Mouse (Mus musculus): Measurements from ENCODE around the gene Lyrm1. TPM values are rescaled to one million over a fixed set of nuclear protein-coding genes. Genes with fewer than 3 reads are reported as not detected.

The Lyrm1 gene
- polyA plus RNA-seq, 1 experiment from 2014 or later = 17.9 TPM

GRCm38 (mm10) chr7:119937036-119937435 lies 41.4 kb downstream of the Lyrm1 start:
- Histone ChIP-seq H3K9ac (replicated peaks) (no peak overlapping the region), H3K36me3 (no peaks in the 10 kb centered on the region), H3K27ac (replicated peaks) (no peak overlapping the region), H3K9me3 (replicated peaks) (no peaks in the 10 kb centered on the region), H3K4me1 (no peaks in the 10 kb centered on the region), H3K27me3 (replicated peaks) (no peaks in the 10 kb centered on the region), H3K4me3 (replicated peaks) (no peak overlapping the region), H3K4me2 (no peak overlapping the region)
- WGBS = 70% methylated on average over 5 of the region's 5 CpGs
- ATAC-seq (ENCODE audit: low FRiP score) = no peak

GRCm38 (mm10) chr7:119941569-119941968 lies 45.9 kb downstream of the Lyrm1 start:
- Histone ChIP-seq H3K27me3 (replicated peaks) (no peaks in the 10 kb centered on the region), H3K9me3 (replicated peaks) (no peaks in the 10 kb centered on the region), H3K4me3 (replicated peaks) (no peak overlapping the region), H3K36me3 (no peaks in the 10 kb centered on the region), H3K4me2 (no peak overlapping the region), H3K4me1 (no peaks in the 10 kb centered on the region), H3K27ac (replicated peaks) (no peak overlapping the region), H3K9ac (replicated peaks) (no peak overlapping the region)
- WGBS = 62% methylated on average over 2 of the region's 2 CpGs
- ATAC-seq (ENCODE audit: low FRiP score) = no peak

- H3K27ac ChIP-seq (replicated peaks) = no peak overlapping the region
- no peaks in the 10 kb centered on the region for H3K4me1 ChIP-seq
- H3K9ac ChIP-seq (replicated peaks) = no peak overlapping the region
- no peak overlapping the region for H3K4me2 ChIP-seq
- H3K36me3 ChIP-seq = no peaks in the 10 kb centered on the region
- H3K4me3 ChIP-seq (replicated peaks) = no peak overlapping the region
- 93% methylated on average over 1 of the region's 1 CpGs for WGBS
- no peaks in the 10 kb centered on the region for H3K9me3 ChIP-seq (replicated peaks)
- H3K27me3 ChIP-seq (replicated peaks) = no peaks in the 10 kb centered on the region
- no peak for ATAC-seq (ENCODE audit: low FRiP score)
These were observed 58.4 kb downstream of the Lyrm1 start for GRCm38 (mm10) chr7:119954047-119954446.

GRCm38 (mm10) chr7:119957421-119957820 lies 61.8 kb downstream of the Lyrm1 start:
- Histone ChIP-seq H3K27me3 (replicated peaks) (no peaks in the 10 kb centered on the region), H3K4me1 (no peaks in the 10 kb centered on the region), H3K9me3 (replicated peaks) (no peaks in the 10 kb centered on the region), H3K4me2 (no peak overlapping the region), H3K27ac (replicated peaks) (no peak overlapping the region), H3K9ac (replicated peaks) (no peak overlapping the region), H3K36me3 (no peaks in the 10 kb centered on the region), H3K4me3 (replicated peaks) (no peak overlapping the region)
- no peak for ATAC-seq (ENCODE audit: low FRiP score)

- H3K27ac ChIP-seq (replicated peaks) = no peak overlapping the region
- H3K36me3 ChIP-seq = no peaks in the 10 kb centered on the region
- H3K4me3 ChIP-seq (replicated peaks) = no peak overlapping the region
- WGBS = 64% methylated on average over 4 of the region's 4 CpGs
- no peaks in the 10 kb centered on the region for H3K27me3 ChIP-seq (replicated peaks)
- no peak overlapping the region for H3K9ac ChIP-seq (replicated peaks)
- no peaks in the 10 kb centered on the region for H3K4me1 ChIP-seq
- no peaks in the 10 kb centered on the region for H3K9me3 ChIP-seq (replicated peaks)
- no peak overlapping the region for H3K4me2 ChIP-seq
- ATAC-seq (ENCODE audit: low FRiP score) = no peak
These were observed 63.4 kb downstream of the Lyrm1 start for GRCm38 (mm10) chr7:119959091-119959490.

GRCm38 (mm10) chr7:119959491-119959890 lies 63.8 kb downstream of the Lyrm1 start:
- 90% methylated on average over 4 of the region's 4 CpGs for WGBS
- H3K27me3 ChIP-seq (replicated peaks) = no peaks in the 10 kb centered on the region
- H3K4me2 ChIP-seq = no peak overlapping the region
- no peak overlapping the region for H3K4me3 ChIP-seq (replicated peaks)
- H3K36me3 ChIP-seq = no peaks in the 10 kb centered on the region
- H3K9ac ChIP-seq (replicated peaks) = no peak overlapping the region
- no peak for ATAC-seq (ENCODE audit: low FRiP score)
- H3K4me1 ChIP-seq = no peaks in the 10 kb centered on the region
- no peaks in the 10 kb centered on the region for H3K9me3 ChIP-seq (replicated peaks)
- H3K27ac ChIP-seq (replicated peaks) = no peak overlapping the region

- no peak overlapping the region for H3K4me3 ChIP-seq (replicated peaks)
- H3K27me3 ChIP-seq (replicated peaks) = no peaks in the 10 kb centered on the region
- H3K4me1 ChIP-seq = no peaks in the 10 kb centered on the region
- no peak for ATAC-seq (ENCODE audit: low FRiP score)
- 86% methylated on average over 6 of the region's 6 CpGs for WGBS
- no peak overlapping the region for H3K27ac ChIP-seq (replicated peaks)
- no peak overlapping the region for H3K9ac ChIP-seq (replicated peaks)
- no peak overlapping the region for H3K4me2 ChIP-seq
- no peaks in the 10 kb centered on the region for H3K36me3 ChIP-seq
- no peaks in the 10 kb centered on the region for H3K9me3 ChIP-seq (replicated peaks)
These were observed 64.3 kb downstream of the Lyrm1 start for GRCm38 (mm10) chr7:119960006-119960405.

- WGBS = 89% methylated on average over 6 of the region's 6 CpGs
- H3K9ac ChIP-seq (replicated peaks) = no peak overlapping the region
- no peak overlapping the region for H3K27ac ChIP-seq (replicated peaks)
- H3K9me3 ChIP-seq (replicated peaks) = no peaks in the 10 kb centered on the region
- H3K4me2 ChIP-seq = no peak overlapping the region
- H3K4me3 ChIP-seq (replicated peaks) = no peak overlapping the region
- H3K4me1 ChIP-seq = no peaks in the 10 kb centered on the region
- no peaks in the 10 kb centered on the region for H3K36me3 ChIP-seq
- H3K27me3 ChIP-seq (replicated peaks) = no peaks in the 10 kb centered on the region
- no peak for ATAC-seq (ENCODE audit: low FRiP score)
These were observed 64.9 kb downstream of the Lyrm1 start for GRCm38 (mm10) chr7:119960546-119960945.

GRCm38 (mm10) chr7:119961107-119961506 lies 65.4 kb downstream of the Lyrm1 start:
- H3K27me3 ChIP-seq (replicated peaks) = no peaks in the 10 kb centered on the region
- no peak overlapping the region for H3K4me3 ChIP-seq (replicated peaks)
- no peak overlapping the region for H3K4me2 ChIP-seq
- no peak overlapping the region for H3K27ac ChIP-seq (replicated peaks)
- ATAC-seq (ENCODE audit: low FRiP score) = no peak
- no peaks in the 10 kb centered on the region for H3K9me3 ChIP-seq (replicated peaks)
- H3K9ac ChIP-seq (replicated peaks) = no peak overlapping the region
- no peaks in the 10 kb centered on the region for H3K36me3 ChIP-seq
- 72% methylated on average over 2 of the region's 2 CpGs for WGBS
- no peaks in the 10 kb centered on the region for H3K4me1 ChIP-seq

- no peak overlapping the region for H3K4me2 ChIP-seq
- no peaks in the 10 kb centered on the region for H3K4me1 ChIP-seq
- no peaks in the 10 kb centered on the region for H3K9me3 ChIP-seq (replicated peaks)
- no peaks in the 10 kb centered on the region for H3K27me3 ChIP-seq (replicated peaks)
- no peaks in the 10 kb centered on the region for H3K36me3 ChIP-seq
- no peak overlapping the region for H3K9ac ChIP-seq (replicated peaks)
- H3K4me3 ChIP-seq (replicated peaks) = no peak overlapping the region
- ATAC-seq (ENCODE audit: low FRiP score) = no peak
- WGBS = 91% methylated on average over 4 of the region's 4 CpGs
- no peak overlapping the region for H3K27ac ChIP-seq (replicated peaks)
These were observed 69.5 kb downstream of the Lyrm1 start for GRCm38 (mm10) chr7:119965205-119965604.

- H3K9ac ChIP-seq (replicated peaks) = no peak overlapping the region
- H3K9me3 ChIP-seq (replicated peaks) = no peaks in the 10 kb centered on the region
- no peaks in the 10 kb centered on the region for H3K27me3 ChIP-seq (replicated peaks)
- WGBS = 91% methylated on average over 9 of the region's 9 CpGs
- no peak overlapping the region for H3K4me2 ChIP-seq
- H3K4me1 ChIP-seq = no peaks in the 10 kb centered on the region
- H3K36me3 ChIP-seq = no peaks in the 10 kb centered on the region
- H3K27ac ChIP-seq (replicated peaks) = no peak overlapping the region
- ATAC-seq (ENCODE audit: low FRiP score) = no peak
- no peak overlapping the region for H3K4me3 ChIP-seq (replicated peaks)
These were observed 70.2 kb downstream of the Lyrm1 start for GRCm38 (mm10) chr7:119965651-119966395.

GRCm38 (mm10) chr7:119969320-119969719 lies 73.7 kb downstream of the Lyrm1 start:
- Histone ChIP-seq H3K27me3 (replicated peaks) (no peaks in the 10 kb centered on the region), H3K4me2 (no peak overlapping the region), H3K9ac (replicated peaks) (no peak overlapping the region), H3K4me1 (no peaks in the 10 kb centered on the region), H3K27ac (replicated peaks) (no peak overlapping the region), H3K4me3 (replicated peaks) (no peak overlapping the region), H3K36me3 (no peaks in the 10 kb centered on the region), H3K9me3 (replicated peaks) (no peaks in the 10 kb centered on the region)
- ATAC-seq (ENCODE audit: low FRiP score) = no peak
- 91% methylated on average over 2 of the region's 2 CpGs for WGBS

Measured in neural tube, embryonic 15.5 days (tissue).